Mouse (Mus musculus): ENCODE data around the gene Tmem189. TPM values are rescaled to one million over a fixed set of nuclear protein-coding genes. Genes with fewer than 3 reads are reported as not detected.
"Not testable (repeated sequence)": the region's sequence is repeated elsewhere in the genome, so short reads cannot be mapped to it uniquely, and the experiment has no call there.

Tmem189 gene
- total and polyA plus RNA-seq, 3 experiments = 17.5 to 38.8 (median 20.1) TPM

GRCm38 (mm10) chr2:167617472-167617871 lies 72.2 kb downstream of the Tmem189 start:
- DNase-seq (ENCODE audit: low spot score) (no peak), ATAC-seq (ENCODE audit: extremely low read depth, insufficient number of reproducible peaks, low FRiP score, poor library complexity, severe bottlenecking) (no peak)
- Histone ChIP-seq H3K4me1 (ENCODE audit: insufficient read depth, low read depth, low read length) (peaks cover 39% of the 10 kb centered on the region), H3K9me3 (replicated peaks) (peaks cover 9% of the 10 kb centered on the region), H3K4me3 (ENCODE audit: low read depth, low read length) (no peak overlapping the region), H3K36me3 (replicated peaks) (peaks cover 93% of the 10 kb centered on the region), H3K27me3 (ENCODE audit: insufficient read depth, low read length) (no peaks in the 10 kb centered on the region)
- TF ChIP-seq CTCF (IDR thresholded peaks at IDR 0.05; ENCODE audit: low read depth, low read length) = no peak
- no peak for TF ChIP-seq GATA2 (IDR thresholded peaks at IDR 0.05; ENCODE audit: borderline replicate concordance, low read depth, low read length)
- no peak for TF ChIP-seq TAL1 (conservative IDR thresholded peaks at IDR 0.05; ENCODE audit: low read depth, low read length)
- TF ChIP-seq POLR2AphosphoS5 (IDR thresholded peaks at IDR 0.05; ENCODE audit: insufficient replicate concordance, low read depth, low read length) = no peak
- TF ChIP-seq GATA1 (IDR thresholded peaks at IDR 0.05; ENCODE audit: borderline replicate concordance, low read length) = no peak

GRCm38 (mm10) chr2:167617034-167617433 lies 72.6 kb downstream of the Tmem189 start:
- DNase-seq (ENCODE audit: low spot score) (no peak), ATAC-seq (ENCODE audit: extremely low read depth, insufficient number of reproducible peaks, low FRiP score, poor library complexity, severe bottlenecking) (no peak)
- Histone ChIP-seq H3K36me3 (replicated peaks) (peaks cover 93% of the 10 kb centered on the region), H3K27me3 (ENCODE audit: insufficient read depth, low read length) (no peaks in the 10 kb centered on the region), H3K4me3 (ENCODE audit: low read depth, low read length) (no peak overlapping the region), H3K4me1 (ENCODE audit: insufficient read depth, low read depth, low read length) (peaks cover 38% of the 10 kb centered on the region), H3K9me3 (replicated peaks) (peaks cover 9% of the 10 kb centered on the region)
- no peak for TF ChIP-seq TAL1 (conservative IDR thresholded peaks at IDR 0.05; ENCODE audit: low read depth, low read length)
- TF ChIP-seq POLR2AphosphoS5 (IDR thresholded peaks at IDR 0.05; ENCODE audit: insufficient replicate concordance, low read depth, low read length) = no peak
- TF ChIP-seq CTCF (IDR thresholded peaks at IDR 0.05; ENCODE audit: low read depth, low read length) = no peak
- no peak for TF ChIP-seq GATA2 (IDR thresholded peaks at IDR 0.05; ENCODE audit: borderline replicate concordance, low read depth, low read length)
- no peak for TF ChIP-seq GATA1 (IDR thresholded peaks at IDR 0.05; ENCODE audit: borderline replicate concordance, low read length)

GRCm38 (mm10) chr2:167613335-167613734 lies 76.3 kb downstream of the Tmem189 start:
- H3K27me3 ChIP-seq (ENCODE audit: insufficient read depth, low read length); H3K9me3 ChIP-seq (replicated peaks); DNase-seq (ENCODE audit: low spot score); H3K4me3 ChIP-seq (ENCODE audit: low read depth, low read length); ATAC-seq (ENCODE audit: extremely low read depth, insufficient number of reproducible peaks, low FRiP score, poor library complexity, severe bottlenecking): not testable (repeated sequence)
- Histone ChIP-seq H3K36me3 (replicated peaks) (peaks cover 92% of the 10 kb centered on the region), H3K4me1 (ENCODE audit: insufficient read depth, low read depth, low read length) (peaks cover 27% of the 10 kb centered on the region)

GRCm38 (mm10) chr2:167612122-167612521 lies 77.5 kb downstream of the Tmem189 start:
- Histone ChIP-seq H3K4me3 (ENCODE audit: low read depth, low read length) (no peak overlapping the region), H3K4me1 (ENCODE audit: insufficient read depth, low read depth, low read length) (peaks cover 26% of the 10 kb centered on the region), H3K36me3 (replicated peaks) (peaks cover 87% of the 10 kb centered on the region), H3K9me3 (replicated peaks) (peaks cover 9% of the 10 kb centered on the region), H3K27me3 (ENCODE audit: insufficient read depth, low read length) (no peaks in the 10 kb centered on the region)
- ATAC-seq (ENCODE audit: extremely low read depth, insufficient number of reproducible peaks, low FRiP score, poor library complexity, severe bottlenecking) = no peak
- no peak for DNase-seq (ENCODE audit: low spot score)
- TF ChIP-seq CTCF (IDR thresholded peaks at IDR 0.05; ENCODE audit: low read depth, low read length) (no peak), POLR2AphosphoS5 (IDR thresholded peaks at IDR 0.05; ENCODE audit: insufficient replicate concordance, low read depth, low read length) (no peak)

GRCm38 (mm10) chr2:167611287-167611686 lies 78.3 kb downstream of the Tmem189 start:
- no peak overlapping the region for H3K4me3 ChIP-seq (ENCODE audit: low read depth, low read length)
- no peaks in the 10 kb centered on the region for H3K27me3 ChIP-seq (ENCODE audit: insufficient read depth, low read length)
- peaks cover 9% of the 10 kb centered on the region for H3K9me3 ChIP-seq (replicated peaks)
- TF ChIP-seq CTCF (IDR thresholded peaks at IDR 0.05; ENCODE audit: low read depth, low read length) = no peak
- no peak for TF ChIP-seq POLR2AphosphoS5 (IDR thresholded peaks at IDR 0.05; ENCODE audit: insufficient replicate concordance, low read depth, low read length)
- no peak for TF ChIP-seq GATA1 (IDR thresholded peaks at IDR 0.05; ENCODE audit: borderline replicate concordance, low read length)
- no peak for TF ChIP-seq GATA2 (IDR thresholded peaks at IDR 0.05; ENCODE audit: borderline replicate concordance, low read depth, low read length)
- no peak for TF ChIP-seq TAL1 (conservative IDR thresholded peaks at IDR 0.05; ENCODE audit: low read depth, low read length)
- ATAC-seq (ENCODE audit: extremely low read depth, insufficient number of reproducible peaks, low FRiP score, poor library complexity, severe bottlenecking) (no peak), DNase-seq (ENCODE audit: low spot score) (no peak)
- H3K4me1 ChIP-seq (ENCODE audit: insufficient read depth, low read depth, low read length) = peaks cover 27% of the 10 kb centered on the region
- peaks cover 87% of the 10 kb centered on the region for H3K36me3 ChIP-seq (replicated peaks)

- H3K27me3 ChIP-seq (ENCODE audit: insufficient read depth, low read length) = peaks cover 29% of the 10 kb centered on the region
- ATAC-seq (ENCODE audit: extremely low read depth, insufficient number of reproducible peaks, low FRiP score, poor library complexity, severe bottlenecking) = no peak
- TF ChIP-seq GATA1 (IDR thresholded peaks at IDR 0.05; ENCODE audit: borderline replicate concordance, low read length) = no peak
- TF ChIP-seq TAL1 (conservative IDR thresholded peaks at IDR 0.05; ENCODE audit: low read depth, low read length) = no peak
- no peak for TF ChIP-seq CTCF (IDR thresholded peaks at IDR 0.05; ENCODE audit: low read depth, low read length)
- no peak for TF ChIP-seq GATA2 (IDR thresholded peaks at IDR 0.05; ENCODE audit: borderline replicate concordance, low read depth, low read length)
- no peak for TF ChIP-seq POLR2AphosphoS5 (IDR thresholded peaks at IDR 0.05; ENCODE audit: insufficient replicate concordance, low read depth, low read length)
- H3K36me3 ChIP-seq (replicated peaks) = peaks cover 53% of the 10 kb centered on the region
- no peak for DNase-seq (ENCODE audit: low spot score)
- no peak overlapping the region for H3K4me3 ChIP-seq (ENCODE audit: low read depth, low read length)
- no peaks in the 10 kb centered on the region for H3K9me3 ChIP-seq (replicated peaks)
- H3K4me1 ChIP-seq (ENCODE audit: insufficient read depth, low read depth, low read length) = peaks cover 21% of the 10 kb centered on the region
These were observed 82.9 kb downstream of the Tmem189 start for GRCm38 (mm10) chr2:167606745-167607123.
